Mouse (Mus musculus): Measurements from ENCODE around the gene Nfia. TPM values are rescaled to one million over a fixed set of nuclear protein-coding genes. Genes with fewer than 3 reads are reported as not detected.

The Nfia gene
- polyA plus RNA-seq, 1 experiment from 2014 or later: 19.9 TPM

DNA sequence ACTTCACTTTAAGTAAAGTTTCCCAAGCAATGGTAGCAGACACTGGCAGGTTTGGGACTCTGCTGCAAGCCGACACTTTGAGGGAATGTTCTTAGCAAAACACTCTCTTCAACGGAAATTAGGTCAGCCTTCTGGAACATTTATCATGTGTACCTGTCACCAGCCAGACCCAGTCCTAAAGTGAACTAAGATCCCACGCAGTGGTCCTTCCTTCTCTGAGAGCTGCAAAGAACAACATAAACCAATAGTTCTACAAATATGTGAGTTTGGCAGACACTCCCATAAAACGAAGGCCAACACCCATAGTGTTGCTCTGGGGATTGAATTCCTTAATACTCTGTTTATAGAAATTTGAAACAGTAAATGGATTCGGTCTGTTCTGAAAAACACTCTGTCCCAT is 217.9 kb downstream of the Nfia start:
- H3K4me2 ChIP-seq (replicated peaks; ENCODE audit: low read depth, low read length): no peak overlapping the region
- peaks cover 27% of the 10 kb centered on the region for H3K4me1 ChIP-seq (ENCODE audit: insufficient read depth, low read length)
- H3K27ac ChIP-seq (ENCODE audit: low read length): 0 out of 2 replicates have a peak overlapping the region, but pooled peaks have one; percentile 5
- 19% methylated on average over 5 of the region's 5 CpGs for WGBS
- H3K27me3 ChIP-seq (ENCODE audit: insufficient read depth, low read length): no peaks in the 10 kb centered on the region
- ATAC-seq (ENCODE audit: low FRiP score, low TSS enrichment): peak; percentile 67; the same call in 1 of the 2 replicates
- H3K36me3 ChIP-seq (ENCODE audit: insufficient read depth, low read length): no peaks in the 10 kb centered on the region
- H3K9ac ChIP-seq (replicated peaks; ENCODE audit: low read length): no peak overlapping the region
- H3K4me3 ChIP-seq (ENCODE audit: low read length): no peak overlapping the region
- H3K9me3 ChIP-seq (ENCODE audit: low read length): no peaks in the 10 kb centered on the region

DNA sequence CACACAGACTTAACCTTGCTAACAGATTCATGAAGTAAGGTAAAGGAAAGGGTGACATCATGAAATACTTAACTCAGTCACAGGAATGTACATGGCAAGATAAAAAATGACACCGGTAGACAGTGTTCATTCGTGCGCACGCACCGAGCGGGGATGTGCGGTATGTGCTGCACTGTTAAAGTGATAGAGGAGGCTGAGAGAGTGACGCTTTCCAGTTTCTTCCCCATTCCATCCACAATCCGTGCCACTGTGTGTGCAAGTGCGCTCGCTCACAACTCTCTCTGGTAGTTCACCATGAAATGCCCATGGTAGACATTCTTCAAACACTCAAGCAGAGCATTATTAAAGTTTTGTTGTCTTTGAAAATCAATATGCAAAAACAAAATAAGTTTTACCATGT is 218.9 kb downstream of the Nfia start:
- Histone ChIP-seq H3K9me3 (ENCODE audit: low read length) (no peaks in the 10 kb centered on the region), H3K9ac (replicated peaks; ENCODE audit: low read length) (no peak overlapping the region), H3K27me3 (ENCODE audit: insufficient read depth, low read length) (no peaks in the 10 kb centered on the region), H3K27ac (ENCODE audit: low read length) (no peak overlapping the region), H3K4me1 (ENCODE audit: insufficient read depth, low read length) (peaks cover 27% of the 10 kb centered on the region), H3K4me3 (ENCODE audit: low read length) (no peak overlapping the region), H3K36me3 (ENCODE audit: insufficient read depth, low read length) (no peaks in the 10 kb centered on the region), H3K4me2 (replicated peaks; ENCODE audit: low read depth, low read length) (no peak overlapping the region)
- ATAC-seq (ENCODE audit: low FRiP score, low TSS enrichment): no peak
- WGBS: 84% methylated on average over 11 of the region's 11 CpGs

DNA sequence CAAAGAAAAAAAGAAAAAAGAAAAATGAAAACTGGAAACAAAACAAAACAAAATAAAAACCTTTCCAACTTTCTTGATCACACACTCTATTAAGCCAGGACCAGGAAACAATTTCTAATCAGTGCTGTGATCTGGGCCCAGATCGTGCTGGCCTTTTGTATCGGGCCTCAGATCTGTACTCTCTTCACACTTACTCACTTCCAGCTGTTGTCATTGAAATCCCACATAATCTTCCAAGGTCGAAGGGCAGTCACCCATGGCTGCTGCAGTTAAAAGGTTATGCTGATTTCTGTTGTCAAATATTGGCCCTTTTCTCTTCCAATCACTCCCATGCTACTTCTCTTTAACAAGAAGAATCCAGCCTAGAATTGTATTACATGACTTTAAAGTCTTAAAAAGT is 219.3 kb downstream of the Nfia start:
- no peak overlapping the region for H3K4me3 ChIP-seq (ENCODE audit: low read length)
- WGBS: 47% methylated on average over 3 of the region's 3 CpGs
- ATAC-seq (ENCODE audit: low FRiP score, low TSS enrichment): no peak

DNA sequence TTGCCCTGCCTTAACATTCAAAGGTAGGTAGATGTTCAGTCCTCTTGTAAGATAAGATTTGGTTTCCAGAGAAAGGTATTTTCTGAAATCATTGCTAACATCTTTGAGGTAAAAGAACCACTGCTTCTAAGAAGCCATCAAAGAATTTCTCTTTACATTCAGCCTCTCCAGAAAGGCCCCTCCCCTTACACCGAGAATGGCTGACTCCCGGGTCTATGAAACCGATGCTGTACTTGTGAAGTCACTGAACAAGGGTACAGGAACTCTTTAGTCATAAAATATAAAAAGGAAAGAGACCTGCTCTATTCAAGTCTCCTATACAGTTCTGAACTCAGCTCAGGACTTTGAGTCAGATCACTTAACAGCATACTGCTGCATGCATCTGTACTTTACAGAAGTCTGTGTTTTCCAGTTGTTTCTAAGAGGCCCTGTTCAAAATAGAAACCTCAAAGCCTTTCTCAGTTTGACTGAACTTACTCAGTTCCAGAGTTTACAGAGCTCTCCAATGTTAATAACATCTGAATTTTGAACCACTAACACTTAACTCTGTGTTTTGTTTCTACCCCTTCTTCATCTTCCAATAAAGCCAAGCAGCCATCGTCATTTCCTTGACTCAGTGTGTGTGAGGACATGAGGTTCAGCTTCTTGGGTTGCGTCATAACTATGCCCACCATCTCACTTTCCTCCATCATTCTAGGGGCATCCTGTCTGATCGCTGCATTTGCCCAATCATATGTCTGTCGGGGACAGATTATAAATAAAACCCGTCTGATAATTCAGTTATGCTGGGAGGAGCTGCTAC is 223.6 kb downstream of the Nfia start:
- Histone ChIP-seq H3K27me3 (ENCODE audit: insufficient read depth, low read length) (no peaks in the 10 kb centered on the region), H3K4me3 (ENCODE audit: low read length) (no peak overlapping the region), H3K36me3 (ENCODE audit: insufficient read depth, low read length) (no peaks in the 10 kb centered on the region), H3K9ac (replicated peaks; ENCODE audit: low read length) (no peak overlapping the region), H3K27ac (ENCODE audit: low read length) (no peak overlapping the region), H3K9me3 (ENCODE audit: low read length) (no peaks in the 10 kb centered on the region), H3K4me2 (replicated peaks; ENCODE audit: low read depth, low read length) (no peak overlapping the region), H3K4me1 (ENCODE audit: insufficient read depth, low read length) (peaks cover 12% of the 10 kb centered on the region; the same call in 1 of the 2 replicates)
- WGBS: 83% methylated on average over 8 of the region's 8 CpGs
- ATAC-seq (ENCODE audit: low FRiP score, low TSS enrichment): no peak

More for the DNA sequence above, 219.3 kb downstream of the Nfia start:
- Histone ChIP-seq H3K27ac (ENCODE audit: low read length) (no peak overlapping the region), H3K4me1 (ENCODE audit: insufficient read depth, low read length) (peaks cover 27% of the 10 kb centered on the region), H3K9me3 (ENCODE audit: low read length) (no peaks in the 10 kb centered on the region), H3K4me2 (replicated peaks; ENCODE audit: low read depth, low read length) (no peak overlapping the region), H3K27me3 (ENCODE audit: insufficient read depth, low read length) (no peaks in the 10 kb centered on the region), H3K36me3 (ENCODE audit: insufficient read depth, low read length) (no peaks in the 10 kb centered on the region), H3K9ac (replicated peaks; ENCODE audit: low read length) (no peak overlapping the region)

DNA sequence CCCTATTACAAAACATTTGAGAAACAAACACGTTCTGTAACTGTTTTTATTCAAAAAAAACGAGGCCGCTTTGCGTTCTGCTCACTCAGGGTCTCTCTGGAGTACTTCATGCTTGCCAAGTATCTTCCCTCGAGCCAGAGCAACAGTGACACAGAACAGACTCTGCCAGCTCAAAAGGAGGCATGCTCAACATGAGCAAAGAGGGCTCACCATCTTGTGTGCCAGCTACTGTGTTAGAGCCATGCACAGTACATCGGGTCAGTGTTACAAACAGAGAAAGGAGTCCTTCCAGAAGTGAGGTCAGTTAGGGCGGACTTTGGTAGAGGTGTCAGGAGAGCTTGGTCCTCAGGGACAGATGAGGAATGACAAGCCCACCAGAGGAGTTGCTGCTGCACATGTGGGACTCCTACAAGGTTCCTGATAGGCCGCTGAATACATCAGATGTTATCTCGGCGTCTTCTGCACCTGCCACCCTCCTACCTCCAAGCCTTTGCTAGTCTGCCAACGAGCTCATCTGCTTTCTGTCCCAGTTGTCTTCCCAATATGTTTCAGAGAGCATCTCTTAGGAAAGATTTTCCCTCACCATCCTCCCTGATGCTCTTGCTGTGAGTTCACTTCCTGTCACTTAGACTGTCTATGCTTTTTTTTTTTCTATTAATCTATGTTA is 224.8 kb downstream of the Nfia start:
- Histone ChIP-seq H3K4me3 (ENCODE audit: low read length) (no peak overlapping the region), H3K36me3 (ENCODE audit: insufficient read depth, low read length) (no peaks in the 10 kb centered on the region), H3K9ac (replicated peaks; ENCODE audit: low read length) (no peak overlapping the region), H3K4me1 (ENCODE audit: insufficient read depth, low read length) (0 out of 2 replicates have a peak, but pooled peaks cover 4% of the 10 kb centered on the region), H3K9me3 (ENCODE audit: low read length) (no peaks in the 10 kb centered on the region), H3K27ac (ENCODE audit: low read length) (no peak overlapping the region), H3K4me2 (replicated peaks; ENCODE audit: low read depth, low read length) (no peak overlapping the region), H3K27me3 (ENCODE audit: insufficient read depth, low read length) (no peaks in the 10 kb centered on the region)
- no peak for ATAC-seq (ENCODE audit: low FRiP score, low TSS enrichment)
- 79% methylated on average over 11 of the region's 11 CpGs for WGBS

DNA sequence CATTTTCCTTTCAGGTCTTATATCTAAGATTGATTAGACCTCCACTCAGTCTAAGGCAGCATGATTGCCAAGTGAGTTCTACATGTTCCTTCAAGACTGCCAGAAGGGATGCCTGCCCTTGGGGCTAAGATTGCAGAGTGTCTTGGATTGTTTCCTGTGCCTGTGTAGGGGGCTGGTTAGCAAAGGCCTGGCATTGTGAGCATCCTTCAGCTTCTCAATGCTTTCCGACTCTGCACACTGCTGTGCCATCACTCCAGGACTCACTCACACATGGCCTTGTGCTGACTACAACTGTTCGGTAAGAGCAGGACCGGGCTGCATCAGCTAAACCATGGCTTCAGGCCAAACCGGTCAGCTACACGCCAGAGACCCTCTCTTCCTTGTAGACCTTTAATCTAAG is 229.7 kb downstream of the Nfia start:
- H3K9ac ChIP-seq (replicated peaks; ENCODE audit: low read length): no peak overlapping the region
- 73% methylated on average over 5 of the region's 5 CpGs for WGBS
- H3K4me1 ChIP-seq (ENCODE audit: insufficient read depth, low read length): peaks cover 18% of the 10 kb centered on the region
- H3K9me3 ChIP-seq (ENCODE audit: low read length): no peaks in the 10 kb centered on the region
- H3K36me3 ChIP-seq (ENCODE audit: insufficient read depth, low read length): no peaks in the 10 kb centered on the region
- no peaks in the 10 kb centered on the region for H3K27me3 ChIP-seq (ENCODE audit: insufficient read depth, low read length)
- no peak for ATAC-seq (ENCODE audit: low FRiP score, low TSS enrichment)
- H3K4me3 ChIP-seq (ENCODE audit: low read length): no peak overlapping the region
- no peak overlapping the region for H3K27ac ChIP-seq (ENCODE audit: low read length)
- no peak overlapping the region for H3K4me2 ChIP-seq (replicated peaks; ENCODE audit: low read depth, low read length)

DNA sequence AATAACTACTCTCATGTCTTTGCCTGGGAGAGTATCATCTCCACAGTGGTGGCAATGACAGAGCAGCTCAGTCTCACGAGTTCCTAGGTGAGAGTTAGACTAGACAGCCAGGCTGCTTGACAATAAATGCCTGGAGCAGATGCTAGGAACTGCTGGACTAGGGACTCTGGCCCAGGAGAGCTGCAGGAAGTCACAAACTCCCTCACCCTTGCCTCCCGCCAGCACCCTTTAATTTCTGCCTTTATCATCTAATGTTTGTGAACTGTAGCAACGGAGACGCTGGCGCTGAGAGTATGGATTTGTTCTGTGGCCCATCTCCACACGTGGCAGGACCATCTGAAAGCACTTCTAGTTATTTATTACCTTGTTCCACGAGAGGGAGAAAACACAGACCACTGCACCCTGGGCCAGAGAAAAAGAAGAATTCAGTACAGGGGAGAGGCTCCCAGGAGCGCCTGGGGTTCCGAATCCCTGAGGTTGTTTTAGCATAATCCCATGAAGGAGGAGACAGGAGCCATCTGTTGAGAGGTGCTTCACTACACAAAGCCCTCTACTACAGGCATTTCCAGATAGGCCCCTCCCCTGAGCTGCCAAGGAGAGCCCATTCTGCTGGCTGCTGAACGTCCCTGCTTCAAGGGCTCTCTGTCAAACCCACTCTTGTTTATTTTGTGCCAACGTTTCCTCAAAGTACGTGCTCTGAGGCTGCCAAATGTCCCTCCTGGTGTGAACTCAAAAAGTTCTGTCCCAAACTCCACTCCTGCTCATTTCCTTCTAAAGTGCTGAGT is 231.0 kb downstream of the Nfia start:
- Histone ChIP-seq H3K9me3 (ENCODE audit: low read length) (no peaks in the 10 kb centered on the region), H3K27me3 (ENCODE audit: insufficient read depth, low read length) (no peaks in the 10 kb centered on the region), H3K4me1 (ENCODE audit: insufficient read depth, low read length) (peaks cover 18% of the 10 kb centered on the region), H3K36me3 (ENCODE audit: insufficient read depth, low read length) (0 out of 2 replicates have a peak, but pooled peaks cover 3% of the 10 kb centered on the region), H3K4me3 (ENCODE audit: low read length) (no peak overlapping the region), H3K9ac (replicated peaks; ENCODE audit: low read length) (no peak overlapping the region), H3K4me2 (replicated peaks; ENCODE audit: low read depth, low read length) (peak overlapping the region; percentile 8), H3K27ac (ENCODE audit: low read length) (peak overlapping the region; percentile 61)
- 16% methylated on average over 12 of the region's 12 CpGs for WGBS
- peak; percentile 75 for ATAC-seq (ENCODE audit: low FRiP score, low TSS enrichment)

DNA sequence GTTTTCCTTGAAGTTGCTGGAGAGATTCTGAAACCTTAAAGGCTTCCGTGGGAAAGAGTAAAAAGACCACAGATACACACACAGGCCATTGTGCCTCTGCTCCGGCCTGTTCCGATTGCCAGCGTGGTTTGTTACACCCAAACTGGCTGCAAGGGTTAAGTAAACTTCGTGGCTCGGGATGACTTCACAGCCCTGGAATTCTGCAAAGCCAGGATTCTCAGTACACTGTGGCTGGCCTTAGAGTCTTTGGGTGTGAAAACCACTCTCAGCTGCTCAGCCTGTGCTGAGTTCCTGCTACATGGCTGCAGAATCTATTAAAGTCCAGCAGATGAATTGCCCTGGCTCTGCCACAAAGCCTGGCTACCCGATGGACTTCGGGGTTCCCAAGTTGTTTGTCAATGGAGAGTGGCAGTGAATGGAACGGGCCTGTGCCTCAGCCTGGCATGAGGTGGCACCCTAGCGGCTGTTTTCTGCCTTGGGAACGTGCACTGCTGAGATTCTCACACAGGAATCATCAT is 231.6 kb downstream of the Nfia start:
- H3K9ac ChIP-seq (replicated peaks; ENCODE audit: low read length): no peak overlapping the region
- H3K27ac ChIP-seq (ENCODE audit: low read length): peak overlapping the region; percentile 61
- WGBS: 11% methylated on average over 11 of the region's 11 CpGs
- peak; percentile 92 for ATAC-seq (ENCODE audit: low FRiP score, low TSS enrichment)
- peak overlapping the region; percentile 8 for H3K4me2 ChIP-seq (replicated peaks; ENCODE audit: low read depth, low read length)
- peaks cover 25% of the 10 kb centered on the region for H3K4me1 ChIP-seq (ENCODE audit: insufficient read depth, low read length)
- 0 out of 2 replicates have a peak, but pooled peaks cover 3% of the 10 kb centered on the region for H3K36me3 ChIP-seq (ENCODE audit: insufficient read depth, low read length)
- H3K9me3 ChIP-seq (ENCODE audit: low read length): no peaks in the 10 kb centered on the region
- no peaks in the 10 kb centered on the region for H3K27me3 ChIP-seq (ENCODE audit: insufficient read depth, low read length)
- H3K4me3 ChIP-seq (ENCODE audit: low read length): no peak overlapping the region

DNA sequence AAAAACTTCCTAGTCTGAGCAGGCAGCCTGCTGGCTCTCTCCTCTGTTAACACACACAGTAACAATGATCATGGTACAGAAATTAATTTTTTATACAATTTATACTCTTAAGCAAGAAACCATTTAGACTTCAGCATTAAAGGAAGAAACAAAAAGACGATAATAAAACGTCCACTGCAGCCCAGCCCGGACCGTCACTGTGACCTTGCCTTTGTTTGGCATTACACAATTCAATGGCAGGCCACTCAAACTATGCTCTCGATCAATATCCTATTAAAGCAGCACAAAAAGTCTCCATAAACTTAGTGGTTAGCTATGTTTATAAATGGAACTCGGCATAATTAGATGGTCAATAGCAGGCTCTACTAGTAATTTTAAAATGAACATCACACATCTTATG is 232.5 kb downstream of the Nfia start:
- H3K36me3 ChIP-seq (ENCODE audit: insufficient read depth, low read length): 0 out of 2 replicates have a peak, but pooled peaks cover 3% of the 10 kb centered on the region
- peaks cover 30% of the 10 kb centered on the region for H3K4me1 ChIP-seq (ENCODE audit: insufficient read depth, low read length)
- no peaks in the 10 kb centered on the region for H3K9me3 ChIP-seq (ENCODE audit: low read length)
- H3K27ac ChIP-seq (ENCODE audit: low read length): peak overlapping the region; percentile 26; the same call in 1 of the 2 replicates
- H3K4me3 ChIP-seq (ENCODE audit: low read length): no peak overlapping the region
- H3K9ac ChIP-seq (replicated peaks; ENCODE audit: low read length): no peak overlapping the region
- H3K4me2 ChIP-seq (replicated peaks; ENCODE audit: low read depth, low read length): no peak overlapping the region
- no peak for ATAC-seq (ENCODE audit: low FRiP score, low TSS enrichment)
- 89% methylated on average over 6 of the region's 6 CpGs for WGBS
- no peaks in the 10 kb centered on the region for H3K27me3 ChIP-seq (ENCODE audit: insufficient read depth, low read length)

Measured in kidney, embryonic 16.5 days (tissue).